Mouse (Mus musculus) left cerebral cortex, postnatal 14 days (tissue): ENCODE measurements around the gene Uchl5. TPM values are rescaled to one million over a fixed set of nuclear protein-coding genes. Genes with fewer than 3 reads are reported as not detected.

Experiments used
- DNase-seq, 2 experiments: peaks; one replicate each; pipeline ENCODE4 v3.0.0; 2021 to 2022; ENCODE audit warnings: low spot score in 2 of 2, mixed read lengths in 1 of 2
- intact Hi-C: fragments of 180-260 bp; cut with DNase I; formaldehyde crosslinking; loops from one replicate; pipeline ENCODE4 v1.15.1; 2025
- total RNA-seq, 2 experiments: library from RNA; stranded (reverse); gene quantifications; 2 replicates each; pipeline ENCODE4 v1.2.3; 2021

Uchl5 gene
- total RNA-seq, 2 experiments from 2014 or later = 35.5 to 36.2 TPM

DNA sequence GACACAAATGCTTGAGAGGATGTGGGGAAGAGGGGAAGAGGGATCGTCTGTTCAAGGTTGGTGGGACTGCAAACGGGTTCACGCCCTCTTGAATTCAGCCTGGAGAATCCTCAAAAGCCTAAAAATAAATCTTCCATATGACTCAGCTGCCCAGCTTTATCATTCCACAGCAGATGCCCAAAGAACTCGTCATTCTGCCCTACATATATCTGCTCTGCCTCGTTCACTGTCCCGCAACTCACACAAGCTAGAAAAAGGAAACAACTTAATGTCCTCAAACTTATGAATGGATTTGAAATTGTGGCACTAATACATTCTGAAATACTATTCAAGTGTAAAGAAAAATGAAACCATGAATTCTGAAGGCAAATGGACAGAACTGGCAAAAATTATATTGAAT lies 3.2 kb upstream of the Uchl5 start:
- intact Hi-C loops = no loop called here
- DNase-seq = peak in 1 of 2 experiments; percentile 30

DNA sequence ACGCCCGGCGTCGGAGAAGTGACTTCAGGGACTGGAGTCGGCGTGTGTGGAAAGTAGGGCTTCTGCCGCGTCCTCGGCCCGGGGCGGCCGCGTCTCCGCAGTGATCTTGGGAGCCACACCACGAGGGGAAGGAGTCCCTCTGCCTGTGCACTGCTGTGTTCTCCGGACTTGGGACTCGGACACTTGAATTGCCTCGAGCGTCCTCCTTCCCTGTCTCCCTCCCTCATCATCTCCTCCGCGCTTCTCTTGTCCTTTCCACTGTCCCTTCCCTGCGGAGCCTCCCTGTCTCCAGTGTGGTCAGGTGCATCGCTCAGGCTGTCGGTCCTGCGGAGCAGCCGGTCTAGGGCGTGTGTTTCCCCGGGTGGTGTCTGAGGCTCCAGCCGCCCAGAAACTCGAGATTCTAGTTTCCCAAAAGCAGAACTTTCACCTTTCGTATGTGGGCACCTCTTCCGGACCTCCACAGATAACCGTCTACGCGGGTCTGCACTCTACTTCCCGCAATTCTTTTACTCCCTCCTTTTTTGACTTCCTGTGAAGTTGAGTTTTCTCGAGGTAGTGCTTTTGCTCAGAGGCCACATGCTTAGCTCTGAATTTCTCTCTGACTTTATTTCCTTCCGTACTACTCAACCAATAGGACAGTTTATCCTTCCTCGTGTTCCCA lies 616 bp downstream of the Uchl5 start:
- intact Hi-C loops = no loop called here
- DNase-seq = no peak

DNA sequence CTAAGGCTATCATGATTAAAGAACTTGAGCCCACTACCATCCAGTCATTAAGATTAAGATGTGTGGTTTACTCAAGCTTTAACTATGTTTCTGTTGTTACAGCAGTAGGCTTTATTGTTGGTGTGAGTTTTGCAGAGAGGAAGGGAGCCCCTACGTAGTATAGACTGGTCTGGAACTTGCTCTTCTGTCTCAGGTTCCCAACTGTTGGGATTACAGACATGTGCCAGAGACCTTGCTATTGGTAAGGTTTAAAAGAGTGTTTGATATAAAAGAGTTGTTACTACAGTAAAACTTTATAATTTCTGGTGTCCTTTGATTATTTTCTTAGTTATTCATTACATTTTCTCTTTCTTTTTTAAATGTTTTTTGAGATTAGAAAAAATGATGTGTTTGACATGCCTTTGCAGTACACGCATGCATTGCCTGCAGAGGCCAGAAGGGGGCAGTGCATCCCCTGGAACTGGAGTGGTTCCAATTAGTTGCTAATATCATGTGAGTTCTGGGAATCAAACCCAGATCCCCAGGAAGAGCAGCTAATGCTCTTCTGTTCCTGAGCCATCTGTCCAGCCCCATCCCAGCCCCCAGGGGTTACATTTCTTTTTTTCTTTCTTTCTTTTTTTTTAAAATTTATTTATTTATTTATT lies 11.6 kb downstream of the Uchl5 start:
- DNase-seq = no peak

DNA sequence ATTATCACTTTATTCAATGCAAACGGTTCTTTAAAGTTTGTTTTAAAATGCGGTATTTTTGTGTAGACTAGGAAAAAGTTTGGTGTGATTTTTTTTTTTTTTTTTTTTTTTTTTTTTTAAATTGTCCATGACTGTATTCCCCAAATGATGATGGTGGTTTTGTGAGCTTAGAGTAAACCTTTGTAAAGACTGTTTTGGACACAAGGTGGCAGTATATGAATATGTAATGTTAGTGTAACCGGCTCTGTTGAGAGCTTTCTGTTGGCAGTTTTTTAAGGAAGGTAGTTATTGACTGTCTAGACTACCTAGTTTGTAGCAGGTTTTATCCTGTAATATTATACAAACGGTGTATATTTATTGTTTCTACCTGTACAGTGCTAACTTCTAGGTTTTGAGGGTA lies 26.5 kb downstream of the Uchl5 start:
- DNase-seq = peak; percentile 69 to 86

More for the DNA sequence above, 11.6 kb downstream of the Uchl5 start:
- intact Hi-C loops = no loop called here

DNA sequence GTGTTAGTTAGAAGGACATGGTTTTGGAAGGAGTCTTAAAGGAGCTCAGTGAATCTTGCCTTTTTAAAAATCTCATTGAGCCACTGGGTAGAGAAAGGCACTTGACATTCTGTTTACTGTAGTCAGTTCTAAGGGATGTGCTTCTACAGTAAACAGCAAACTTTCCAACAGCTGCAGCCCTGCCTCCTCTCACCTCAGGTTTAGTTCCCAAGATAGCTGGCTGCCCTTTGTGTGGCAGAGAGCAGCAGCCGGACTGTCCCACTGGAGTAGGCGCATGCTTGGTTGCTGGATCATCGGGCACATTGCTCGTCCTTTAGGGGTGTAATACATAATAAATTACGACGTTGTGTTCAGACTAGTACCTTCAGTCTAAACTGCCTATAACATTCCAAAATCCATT lies 32.0 kb downstream of the Uchl5 start:
- no peak for DNase-seq
- intact Hi-C loops = no loop called here

More for the DNA sequence above, 26.5 kb downstream of the Uchl5 start:
- intact Hi-C loops = loop anchor here (2.0 to 5.0 kb wide), 3 partner anchors 203 to 579 kb away; no protein-coding TSS in a partner anchor

GRCm38 (mm10) chr1:143813676-143814360 lies 36.7 kb downstream of the Uchl5 start:
- intact Hi-C loops = loop anchor here (1.0 kb wide), 1 partner anchor 192 kb away; no protein-coding TSS in a partner anchor
- DNase-seq = peak; percentile 60 to 80

GRCm38 (mm10) chr1:143820096-143820877 lies 43.2 kb downstream of the Uchl5 start:
- intact Hi-C loops = no loop called here
- no peak for DNase-seq

DNA sequence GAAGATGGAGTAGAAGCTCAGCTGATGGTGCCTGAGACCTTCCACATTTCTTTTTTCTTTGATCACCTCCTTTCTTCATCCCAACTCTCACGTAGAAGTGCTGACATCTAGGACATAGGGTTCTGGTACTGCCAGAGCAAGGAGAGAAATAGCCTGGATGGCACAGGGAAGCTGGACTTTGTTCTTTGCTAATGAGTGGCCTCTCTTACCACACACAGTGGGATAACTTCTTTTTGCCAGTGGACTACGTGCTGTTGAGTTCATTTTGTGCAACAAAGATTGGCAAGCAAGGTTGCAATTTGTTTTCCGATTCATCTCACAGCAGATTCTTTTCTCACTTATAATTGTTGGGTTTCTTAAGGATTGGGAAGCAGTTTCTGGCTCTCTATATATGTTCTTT lies 45.6 kb downstream of the Uchl5 start:
- DNase-seq = no peak
- intact Hi-C loops = no loop called here

GRCm38 (mm10) chr1:143830713-143831112 lies 53.6 kb downstream of the Uchl5 start:
- intact Hi-C loops = no loop called here

GRCm38 (mm10) chr1:143836363-143837182 lies 59.5 kb downstream of the Uchl5 start:
- intact Hi-C loops = no loop called here
- DNase-seq = no peak

More at GRCm38 (mm10) chr1:143830713-143831112, 53.6 kb downstream of the Uchl5 start:
- DNase-seq = peak; percentile 32 to 73

GRCm38 (mm10) chr1:143837681-143838080 lies 60.6 kb downstream of the Uchl5 start:
- no peak for DNase-seq
- intact Hi-C loops = no loop called here

DNA sequence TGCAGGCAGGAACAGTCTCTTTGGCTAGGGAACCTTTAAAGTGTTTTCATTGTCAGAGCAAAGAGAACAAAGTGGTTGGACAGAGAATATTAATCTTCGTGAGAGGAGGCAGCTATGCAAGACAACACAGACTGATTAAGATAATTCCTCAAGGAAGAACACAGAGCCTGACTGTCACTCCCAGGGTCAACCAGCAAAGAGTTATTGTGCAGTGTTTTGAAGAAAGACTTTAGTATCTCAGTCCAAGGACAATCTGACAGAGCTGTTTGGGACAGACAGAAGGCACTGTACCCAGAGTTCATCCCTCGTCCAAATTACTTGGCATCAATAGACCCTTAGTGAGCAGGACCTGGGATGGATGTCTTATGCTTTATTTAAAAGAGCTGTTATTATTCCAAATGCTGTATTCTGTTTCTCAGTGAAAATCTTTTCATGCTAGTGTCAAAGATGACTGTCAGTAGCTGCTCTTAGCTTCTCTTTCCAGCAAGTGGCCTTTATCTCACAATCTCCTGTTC lies 61.9 kb downstream of the Uchl5 start:
- intact Hi-C loops = no loop called here
- DNase-seq = no peak

DNA sequence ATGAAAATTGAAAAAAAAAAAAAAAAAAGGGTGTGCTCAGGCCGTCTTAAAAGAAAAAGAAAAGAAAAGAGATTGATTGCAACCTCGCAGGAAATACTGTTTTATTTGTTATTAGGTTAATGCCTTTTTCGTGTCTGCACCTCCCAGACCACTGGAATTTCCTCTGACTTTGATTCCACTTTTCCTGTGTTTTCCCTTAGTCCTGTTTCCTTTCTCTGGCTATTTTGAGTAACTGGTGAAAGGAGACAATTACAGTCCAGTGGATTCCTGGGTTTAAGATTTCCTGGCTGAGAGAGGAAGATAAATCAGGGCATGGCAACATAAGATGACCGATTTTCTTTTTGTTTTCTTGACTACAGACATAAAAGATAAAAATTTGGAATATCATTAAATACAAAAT lies 75.3 kb downstream of the Uchl5 start:
- DNase-seq = no peak
- intact Hi-C loops = no loop called here

DNA sequence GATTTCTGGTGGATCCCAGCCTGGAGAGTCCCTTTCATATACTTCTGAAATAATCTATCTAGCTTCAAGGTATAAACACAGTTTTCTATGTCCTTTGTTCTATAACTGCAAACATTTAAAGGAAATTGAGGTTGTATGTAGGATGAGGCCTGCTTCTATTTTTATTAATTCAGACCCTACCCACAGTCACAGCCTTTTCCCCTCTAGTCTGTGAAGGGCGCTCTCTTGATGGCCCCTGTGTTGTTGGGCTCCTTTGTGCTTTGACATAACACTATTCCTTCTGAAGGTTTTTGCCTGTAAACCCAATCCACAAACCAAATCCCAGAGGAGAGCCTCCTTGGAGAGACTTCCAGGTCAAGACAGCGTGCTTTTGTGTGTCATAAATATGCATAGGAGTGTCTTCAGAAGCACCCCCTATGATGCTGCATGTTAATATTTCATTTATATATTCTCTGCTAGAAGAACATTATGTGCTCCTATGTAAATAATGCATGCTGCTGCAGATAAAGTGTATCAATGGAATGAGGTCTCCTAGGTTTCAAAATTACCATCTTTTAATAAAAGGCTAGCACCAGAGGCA lies 75.8 kb downstream of the Uchl5 start:
- intact Hi-C loops = no loop called here
- no peak for DNase-seq

GRCm38 (mm10) chr1:143853691-143854115 lies 76.6 kb downstream of the Uchl5 start:
- intact Hi-C loops = no loop called here
- no peak for DNase-seq

DNA sequence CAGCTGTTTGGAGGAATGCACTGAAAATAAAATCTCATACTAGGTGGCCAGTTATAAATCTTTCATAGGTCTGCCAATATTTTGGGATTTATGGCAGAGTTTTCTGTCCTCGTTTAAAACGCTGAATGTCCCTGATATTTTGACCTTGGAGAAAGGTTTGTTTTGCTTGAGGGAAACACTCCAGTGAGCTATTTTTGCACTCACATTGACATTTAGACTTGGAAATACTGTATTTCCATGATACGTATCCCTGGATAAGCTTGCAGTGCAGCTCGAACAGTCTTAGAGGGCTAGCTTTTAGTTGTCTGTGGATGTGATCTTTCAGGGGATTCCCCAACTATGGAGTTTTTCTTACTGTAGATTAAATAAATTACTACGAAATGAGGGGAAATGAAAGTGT lies 78.6 kb downstream of the Uchl5 start:
- no peak for DNase-seq
- intact Hi-C loops = no loop called here
